Mouse (Mus musculus) neural tube, embryonic 12.5 days (tissue): ENCODE results near the gene Pclo. TPM values are rescaled to one million over a fixed set of nuclear protein-coding genes. Genes with fewer than 3 reads are reported as not detected.
"Not testable (repeated sequence)": the region's sequence is repeated elsewhere in the genome, so short reads cannot be mapped to it uniquely, and the experiment has no call there.

Source experiments
- ATAC-seq: fragments of 200-750 bp; cut with Nextera tagmentation; 2 replicates; pipeline ENCODE4 v1.8.0; 2017; ENCODE audit warnings: low read depth, mild to moderate bottlenecking, moderate TSS enrichment, moderate library complexity; ENCODE audit not compliant: low FRiP score
- H3K27ac ChIP-seq: fragments of 300-500 bp; sonication (generic); 2 replicates; pipeline ENCODE4 v1.5.1; 2016
- H3K27me3 ChIP-seq: fragments of 300-500 bp; sonication (generic); replicated peaks from 2 replicates; pipeline ENCODE4 v1.6.1; 2016; ENCODE audit warnings: mild to moderate bottlenecking
- H3K36me3 ChIP-seq: fragments of 300-500 bp; sonication (generic); 2 replicates; pipeline ENCODE4 v1.6.1; 2016; ENCODE audit warnings: mild to moderate bottlenecking
- H3K4me1 ChIP-seq: fragments of 300-500 bp; sonication (generic); 2 replicates; pipeline ENCODE4 v1.6.1; 2016
- H3K4me2 ChIP-seq: fragments of 300-500 bp; sonication (generic); replicated peaks from 2 replicates; pipeline ENCODE4 v1.6.1; 2016; ENCODE audit warnings: mild to moderate bottlenecking
- H3K4me3 ChIP-seq: fragments of 300-500 bp; sonication (generic); 2 replicates; pipeline ENCODE4 v1.5.1; 2016
- H3K9ac ChIP-seq: fragments of 300-500 bp; sonication (generic); 2 replicates; pipeline ENCODE4 v1.6.1; 2016; ENCODE audit warnings: mild to moderate bottlenecking
- H3K9me3 ChIP-seq: fragments of 300-500 bp; sonication (generic); 2 replicates; pipeline ENCODE4 v1.6.1; 2016; ENCODE audit warnings: mild to moderate bottlenecking
- WGBS: fragments of 180-500 bp; shearing (Covaris S2); methylation state at CpG from one replicate; pipeline ENCODE4 v1.1.7; 2016; 5-methylcytosine and 5-hydroxymethylcytosine counted together
- polyA plus RNA-seq: library from polyadenylated mRNA; unstranded; fragments of >200 nt; fragmentation: Nextera tagmentation; extraction: Ambion mirVana; gene quantifications from 2 replicates; pipeline ENCODE4 v1.2.1, GENCODE M21; 2016

Gene Pclo
- 5.0 and 5.1 TPM in 2 replicates for polyA plus RNA-seq

DNA sequence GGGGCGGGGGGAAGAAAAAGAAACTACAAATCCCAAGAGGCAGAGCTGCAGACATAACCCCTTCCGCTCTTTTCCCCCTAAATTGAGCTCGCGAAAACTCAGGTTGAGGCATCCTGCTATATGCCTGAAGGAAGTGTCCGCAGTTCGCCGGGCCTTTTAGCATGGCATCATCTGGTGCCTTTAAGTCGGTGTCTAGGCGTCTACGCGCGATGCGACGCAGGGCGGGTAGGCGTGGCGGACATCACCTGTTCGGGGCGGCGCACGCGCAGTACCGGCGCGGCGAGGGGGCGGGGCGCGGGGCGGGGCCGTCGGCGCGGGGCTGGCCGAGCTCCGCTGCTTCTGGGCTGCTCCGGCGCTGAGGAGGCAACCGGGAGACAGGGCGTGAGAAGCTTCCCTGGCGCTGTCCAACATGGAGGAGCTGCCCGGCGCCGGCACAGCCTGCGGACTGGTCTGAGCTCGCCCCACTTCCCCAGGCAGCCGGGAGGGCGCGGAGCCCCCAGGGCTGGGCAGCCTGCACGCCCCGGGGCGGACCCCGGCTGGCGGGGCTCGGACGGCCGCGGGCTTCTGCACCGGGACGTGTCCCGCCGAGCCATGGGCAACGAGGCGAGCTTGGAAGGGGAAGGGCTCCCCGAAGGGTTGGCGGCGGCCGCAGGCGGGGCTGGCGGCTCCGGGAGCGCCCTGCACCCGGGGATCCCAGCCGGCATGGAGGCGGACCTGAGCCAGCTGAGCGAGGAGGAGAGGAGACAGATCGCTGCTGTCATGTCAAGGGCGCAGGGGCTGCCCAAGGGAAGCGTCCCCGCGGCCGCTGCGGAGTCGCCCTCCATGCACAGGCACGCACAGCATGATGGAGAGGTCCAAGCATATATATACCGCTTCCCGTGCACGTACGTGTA, at the start of gene Pclo:
Gene Pclo (plus strand): TSS at position 288 of the 893 bp plus-strand sequence.
- peak within 1 kb of the TSS; percentile 87 for H3K4me3 ChIP-seq
- peak within 1 kb of the TSS; percentile 65 for H3K4me2 ChIP-seq
- peak within 1 kb of the TSS; percentile 95 for H3K27ac ChIP-seq
- H3K9ac ChIP-seq, result peak within 1 kb of the TSS; percentile 90
- H3K36me3 ChIP-seq, result no peaks in the 10 kb centered on the region
- no peaks in the 10 kb centered on the region for H3K4me1 ChIP-seq
- ATAC-seq, result peak; percentile 98
- H3K9me3 ChIP-seq, result no peaks in the 10 kb centered on the region
- WGBS, result under 1% methylated on average over 89 of the region's 89 CpGs
- H3K27me3 ChIP-seq, result no peaks in the 10 kb centered on the region

DNA sequence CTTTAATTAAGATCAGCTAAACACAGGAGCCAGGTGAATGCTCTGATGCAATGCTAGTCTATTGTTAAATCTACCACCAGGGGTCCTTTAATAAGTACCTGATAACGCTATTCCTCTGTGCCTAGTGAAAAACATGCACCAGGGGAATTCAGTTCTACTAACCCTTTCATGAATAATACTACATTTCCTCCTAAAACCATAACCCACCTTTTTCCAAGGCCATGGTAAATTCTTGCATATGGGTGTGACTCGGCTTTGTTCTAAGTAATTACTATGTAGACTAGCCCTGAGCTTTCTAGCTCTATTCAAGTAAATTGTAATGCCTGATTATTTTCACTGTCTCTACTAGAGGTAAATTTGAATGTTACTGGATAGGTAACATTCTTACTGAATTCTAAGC, 20.3 kb upstream of the Pclo start:
- not testable (repeated sequence) for H3K9ac ChIP-seq, H3K27me3 ChIP-seq, H3K4me2 ChIP-seq, H3K27ac ChIP-seq, H3K9me3 ChIP-seq, H3K36me3 ChIP-seq, H3K4me1 ChIP-seq, ATAC-seq, H3K4me3 ChIP-seq
- 67% methylated on average over 2 of the region's 2 CpGs for WGBS

DNA sequence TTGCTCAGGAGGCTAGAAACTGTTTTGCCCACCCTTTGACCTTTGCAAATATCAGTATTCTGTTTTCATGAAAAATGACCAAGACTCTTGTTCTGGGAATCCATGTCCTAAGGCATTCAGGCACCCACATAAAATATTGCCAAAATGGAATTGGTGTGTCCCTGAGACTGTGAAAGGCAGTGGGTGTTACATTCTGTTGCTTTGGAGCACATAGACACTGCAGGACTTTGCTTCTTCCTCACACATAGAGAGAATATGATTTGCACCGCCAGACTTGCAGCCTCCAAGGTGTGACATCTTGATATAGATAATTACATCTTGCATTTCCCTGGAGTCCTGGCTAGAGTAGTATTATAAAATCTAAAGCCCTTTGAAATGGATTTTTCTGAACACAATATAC, 6.2 kb upstream of the Pclo start:
- H3K9ac ChIP-seq, result no peak overlapping the region
- H3K4me1 ChIP-seq, result no peaks in the 10 kb centered on the region
- no peak overlapping the region for H3K4me3 ChIP-seq
- H3K27ac ChIP-seq, result no peak overlapping the region
- WGBS, result 67% methylated on average over 1 of the region's 1 CpGs
- no peaks in the 10 kb centered on the region for H3K9me3 ChIP-seq
- no peaks in the 10 kb centered on the region for H3K27me3 ChIP-seq
- H3K4me2 ChIP-seq, result no peak overlapping the region
- H3K36me3 ChIP-seq, result no peaks in the 10 kb centered on the region
- no peak for ATAC-seq

DNA sequence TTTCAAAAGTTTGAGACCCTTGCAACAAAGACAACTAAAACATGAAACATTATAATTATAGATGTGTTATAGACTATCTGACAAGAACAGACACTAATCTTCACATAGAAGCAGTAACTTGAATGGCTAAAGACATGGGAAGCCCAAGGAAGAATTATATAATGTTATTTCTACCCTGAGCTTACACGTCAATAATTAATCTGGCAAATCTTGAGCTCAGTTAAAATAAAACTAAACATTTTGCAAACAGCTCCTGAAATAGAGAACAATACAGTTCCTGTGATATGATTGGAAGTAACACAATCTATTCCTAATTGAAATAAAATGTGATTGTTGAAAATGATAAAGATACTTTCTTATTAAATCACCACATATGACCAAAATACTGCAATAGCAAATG, 5.1 kb upstream of the Pclo start:
- WGBS, result 89% methylated on average over 1 of the region's 1 CpGs
- Histone ChIP-seq H3K4me1 (no peaks in the 10 kb centered on the region), H3K27me3 (no peaks in the 10 kb centered on the region), H3K36me3 (no peaks in the 10 kb centered on the region), H3K9me3 (no peaks in the 10 kb centered on the region), H3K9ac (no peak overlapping the region), H3K4me3 (no peak overlapping the region), H3K4me2 (no peak overlapping the region), H3K27ac (no peak overlapping the region)
- no peak for ATAC-seq

DNA sequence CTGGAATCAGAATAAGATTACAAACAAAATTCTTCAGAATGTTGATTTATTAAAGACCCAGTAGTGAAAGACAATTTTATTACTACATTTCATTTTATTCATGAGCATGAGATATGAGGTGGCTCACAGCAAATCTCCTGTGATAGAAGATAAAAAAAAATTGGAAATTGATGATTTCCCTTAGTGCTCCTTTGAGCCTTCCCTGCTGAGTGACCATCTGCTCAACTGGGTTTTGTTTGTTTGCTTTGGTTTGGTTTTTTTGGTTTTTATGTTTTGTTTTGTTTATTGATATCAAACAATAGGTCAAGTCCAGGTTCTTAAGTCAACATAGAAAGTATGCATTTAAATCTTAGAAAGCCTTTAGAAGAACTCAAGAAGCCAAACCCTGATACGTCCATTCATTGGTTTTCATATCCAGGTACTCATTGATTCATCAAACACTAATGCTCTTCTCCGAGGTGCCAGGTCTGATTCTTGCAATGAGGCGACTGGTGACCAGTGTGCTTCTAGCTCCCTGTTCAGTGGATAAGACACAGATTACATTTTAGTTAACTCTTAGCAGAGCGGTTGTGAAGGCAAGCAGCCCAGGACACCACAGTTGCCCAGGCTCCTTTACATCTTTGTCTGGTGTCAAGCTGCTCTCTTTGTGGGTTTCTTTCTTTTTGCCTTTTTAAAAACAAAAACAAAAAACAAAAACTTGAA, 3.6 kb downstream of the Pclo start:
- no peak overlapping the region for H3K27ac ChIP-seq
- 75% methylated on average over 4 of the region's 4 CpGs for WGBS
- no peak overlapping the region for H3K4me3 ChIP-seq
- ATAC-seq, result no peak
- H3K4me2 ChIP-seq, result no peak overlapping the region
- peaks cover 10% of the 10 kb centered on the region; the same call in 1 of the 2 replicates for H3K36me3 ChIP-seq
- H3K27me3 ChIP-seq, result no peaks in the 10 kb centered on the region
- no peaks in the 10 kb centered on the region for H3K4me1 ChIP-seq
- H3K9ac ChIP-seq, result no peak overlapping the region
- H3K9me3 ChIP-seq, result no peaks in the 10 kb centered on the region

DNA sequence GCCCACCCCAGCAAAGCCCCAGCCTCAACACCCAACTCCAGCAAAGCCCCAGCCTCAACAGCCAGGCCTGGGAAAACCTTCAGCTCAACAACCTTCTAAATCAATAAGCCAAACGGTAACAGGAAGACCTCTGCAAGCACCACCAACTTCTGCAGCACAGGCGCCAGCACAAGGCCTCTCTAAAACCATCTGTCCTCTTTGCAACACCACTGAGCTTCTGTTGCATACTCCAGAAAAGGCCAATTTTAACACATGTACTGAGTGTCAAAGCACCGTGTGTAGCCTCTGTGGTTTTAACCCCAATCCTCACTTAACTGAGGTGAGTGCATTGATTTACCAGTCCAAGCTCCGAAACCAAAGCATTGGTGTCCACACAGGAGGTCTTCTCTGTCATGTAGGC, 7.3 kb downstream of the Pclo start:
- 83% methylated on average over 4 of the region's 4 CpGs for WGBS
- Histone ChIP-seq H3K9ac (no peak overlapping the region), H3K4me2 (no peak overlapping the region), H3K36me3 (peaks cover 10% of the 10 kb centered on the region; the same call in 1 of the 2 replicates), H3K4me3 (no peak overlapping the region), H3K27ac (no peak overlapping the region), H3K27me3 (no peaks in the 10 kb centered on the region), H3K4me1 (no peaks in the 10 kb centered on the region), H3K9me3 (no peaks in the 10 kb centered on the region)
- ATAC-seq, result no peak

DNA sequence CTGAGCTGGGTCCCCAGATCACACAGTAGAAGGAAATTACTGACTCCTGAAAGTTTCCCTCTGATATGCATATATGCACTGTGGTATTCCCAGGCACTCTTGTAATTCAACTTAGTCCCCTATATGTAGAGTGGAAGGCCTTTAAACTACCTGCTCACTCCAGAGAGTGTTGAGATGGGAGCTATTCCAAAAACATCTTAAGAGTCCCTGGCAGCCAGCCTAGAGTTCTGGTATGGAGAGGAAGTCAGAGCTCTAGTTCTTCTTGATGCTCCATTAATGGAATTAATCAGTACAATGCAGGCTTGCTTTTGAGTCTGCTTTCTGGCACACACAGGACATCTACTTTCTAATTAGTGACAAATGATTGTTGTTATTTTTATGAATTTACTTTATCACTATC, 11.3 kb downstream of the Pclo start:
- Histone ChIP-seq H3K36me3 (peaks cover 10% of the 10 kb centered on the region; the same call in 1 of the 2 replicates), H3K27ac (no peak overlapping the region), H3K4me1 (no peaks in the 10 kb centered on the region), H3K9ac (no peak overlapping the region), H3K4me2 (no peak overlapping the region), H3K4me3 (no peak overlapping the region), H3K27me3 (no peaks in the 10 kb centered on the region), H3K9me3 (no peaks in the 10 kb centered on the region)
- ATAC-seq, result no peak

DNA sequence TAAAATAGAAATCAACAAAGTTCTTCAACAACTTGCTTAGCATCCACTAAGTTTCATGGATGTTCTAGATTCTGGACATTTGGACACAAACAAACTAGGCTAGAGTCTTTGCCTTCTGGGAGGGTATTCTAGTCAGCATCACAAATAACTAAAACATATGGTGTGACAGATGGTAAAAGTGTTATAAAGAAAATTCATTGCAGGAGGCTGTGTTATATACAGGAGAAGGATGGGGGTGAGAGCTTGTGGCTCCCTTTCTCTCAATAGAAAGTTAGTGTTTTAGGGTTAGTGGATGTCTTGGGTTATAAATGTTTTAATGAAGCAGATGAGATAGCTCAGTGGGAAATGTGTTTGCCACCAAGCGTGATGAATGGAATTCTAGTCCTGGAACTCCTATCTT, 13.1 kb downstream of the Pclo start:
- no peak overlapping the region for H3K4me2 ChIP-seq
- no peaks in the 10 kb centered on the region for H3K4me1 ChIP-seq
- H3K27me3 ChIP-seq, result no peaks in the 10 kb centered on the region
- 34% methylated on average over 1 of the region's 1 CpGs for WGBS
- H3K9ac ChIP-seq, result no peak overlapping the region
- no peak overlapping the region for H3K4me3 ChIP-seq
- no peaks in the 10 kb centered on the region for H3K36me3 ChIP-seq
- no peak overlapping the region for H3K27ac ChIP-seq
- no peaks in the 10 kb centered on the region for H3K9me3 ChIP-seq
- ATAC-seq, result 0 out of 2 replicates have a peak, but pooled peaks have one; percentile 48

DNA sequence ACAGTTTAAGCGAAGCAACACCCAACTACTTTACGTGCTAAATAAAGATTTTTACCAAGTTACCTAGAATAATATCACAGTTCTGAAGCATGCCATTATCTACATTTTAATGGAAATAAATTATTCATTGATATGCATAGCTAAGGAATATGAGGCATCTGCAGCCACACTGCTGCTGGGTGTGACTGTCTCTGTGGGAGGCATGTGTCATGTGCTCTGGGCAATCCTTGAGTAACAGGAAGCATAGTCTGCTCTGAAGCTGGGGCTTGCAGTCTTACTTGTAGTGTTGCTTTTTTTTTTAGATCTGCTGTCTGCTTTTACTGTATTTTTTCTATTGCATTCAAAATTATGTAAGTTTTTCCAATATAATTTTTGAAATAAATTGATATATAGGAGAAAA, 17.2 kb downstream of the Pclo start:
- Histone ChIP-seq H3K27me3 (no peaks in the 10 kb centered on the region), H3K4me3 (no peak overlapping the region), H3K9ac (no peak overlapping the region), H3K9me3 (no peaks in the 10 kb centered on the region), H3K27ac (no peak overlapping the region), H3K36me3 (no peaks in the 10 kb centered on the region), H3K4me1 (no peaks in the 10 kb centered on the region), H3K4me2 (no peak overlapping the region)
- WGBS, result 91% methylated on average over 2 of the region's 2 CpGs
- ATAC-seq, result no peak

DNA sequence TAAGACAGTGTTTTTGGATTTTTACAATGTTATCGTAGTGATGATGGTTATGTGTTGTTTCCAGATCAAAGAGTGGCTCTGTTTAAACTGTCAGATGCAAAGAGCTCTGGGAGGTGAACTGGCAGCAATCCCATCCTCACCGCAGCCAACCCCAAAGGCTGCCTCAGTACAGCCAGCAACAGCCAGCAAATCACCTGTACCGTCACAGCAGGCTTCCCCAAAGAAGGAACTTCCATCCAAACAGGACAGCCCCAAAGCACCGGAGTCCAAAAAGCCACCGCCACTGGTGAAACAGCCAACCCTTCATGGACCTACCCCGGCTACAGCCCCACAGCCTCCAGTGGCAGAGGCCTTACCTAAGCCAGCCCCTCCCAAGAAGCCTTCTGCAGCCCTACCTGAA, 24.6 kb downstream of the Pclo start:
- H3K4me2 ChIP-seq, result no peak overlapping the region
- H3K9me3 ChIP-seq, result no peaks in the 10 kb centered on the region
- no peak overlapping the region for H3K27ac ChIP-seq
- H3K4me3 ChIP-seq, result no peak overlapping the region
- no peaks in the 10 kb centered on the region for H3K27me3 ChIP-seq
- H3K36me3 ChIP-seq, result peaks cover 6% of the 10 kb centered on the region; the same call in 1 of the 2 replicates
- no peak overlapping the region for H3K9ac ChIP-seq
- no peak for ATAC-seq
- 84% methylated on average over 6 of the region's 6 CpGs for WGBS
- no peaks in the 10 kb centered on the region for H3K4me1 ChIP-seq

DNA sequence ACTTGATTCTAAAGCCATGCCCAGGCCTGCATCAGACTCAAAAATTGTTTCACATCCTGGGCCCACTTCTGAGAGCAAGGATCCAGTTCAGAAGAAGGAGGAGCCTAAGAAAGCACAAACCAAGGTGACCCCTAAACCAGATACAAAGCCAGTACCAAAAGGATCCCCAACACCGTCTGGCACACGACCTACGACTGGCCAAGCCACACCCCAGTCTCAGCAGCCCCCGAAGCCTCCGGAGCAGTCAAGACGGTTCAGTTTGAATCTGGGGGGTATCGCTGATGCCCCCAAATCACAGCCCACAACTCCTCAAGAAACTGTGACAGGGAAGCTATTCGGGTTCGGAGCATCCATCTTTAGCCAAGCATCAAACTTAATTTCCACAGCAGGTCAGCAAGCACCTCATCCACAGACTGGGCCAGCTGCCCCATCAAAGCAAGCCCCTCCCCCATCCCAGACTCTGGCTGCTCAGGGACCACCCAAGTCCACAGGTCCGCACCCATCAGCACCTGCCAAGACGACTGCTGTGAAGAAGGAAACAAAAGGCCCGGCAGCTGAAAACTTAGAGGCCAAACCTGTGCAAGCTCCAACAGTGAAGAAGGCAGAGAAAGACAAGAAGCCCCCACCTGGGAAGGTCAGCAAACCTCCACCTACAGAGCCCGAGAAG, 25.4 kb downstream of the Pclo start:
- H3K4me2 ChIP-seq, result no peak overlapping the region
- no peaks in the 10 kb centered on the region for H3K4me1 ChIP-seq
- H3K9me3 ChIP-seq, result no peaks in the 10 kb centered on the region
- no peaks in the 10 kb centered on the region for H3K27me3 ChIP-seq
- WGBS, result 76% methylated on average over 13 of the region's 13 CpGs
- 0 out of 2 replicates have a peak, but pooled peaks have one; percentile 30 for ATAC-seq
- H3K4me3 ChIP-seq, result no peak overlapping the region
- no peak overlapping the region for H3K27ac ChIP-seq
- no peak overlapping the region for H3K9ac ChIP-seq
- peaks cover 6% of the 10 kb centered on the region; the same call in 1 of the 2 replicates for H3K36me3 ChIP-seq

DNA sequence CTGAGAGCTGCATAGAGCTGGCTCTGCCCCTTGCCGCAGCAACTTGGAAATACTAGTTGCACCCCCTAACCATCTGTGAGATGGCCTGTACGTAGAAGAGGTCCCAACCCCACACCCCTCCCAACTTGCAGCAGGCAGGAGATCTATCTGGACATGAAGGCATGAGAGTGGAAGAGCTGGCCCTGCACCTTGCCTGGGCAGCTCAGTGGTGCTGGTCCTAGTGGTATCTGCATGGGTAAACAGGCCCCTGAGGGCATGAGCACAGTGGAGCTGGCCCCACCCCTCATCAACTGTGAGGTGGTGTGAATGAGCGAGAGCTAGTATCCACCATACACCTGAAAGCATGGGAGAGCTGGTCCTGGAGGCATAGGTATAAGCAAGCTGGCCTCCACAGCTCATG, 60.9 kb downstream of the Pclo start:
- H3K4me1 ChIP-seq, result no peaks in the 10 kb centered on the region
- no peak overlapping the region for H3K27ac ChIP-seq
- no peaks in the 10 kb centered on the region for H3K27me3 ChIP-seq
- no peak overlapping the region for H3K9ac ChIP-seq
- H3K4me2 ChIP-seq, result no peak overlapping the region
- H3K9me3 ChIP-seq, result no peaks in the 10 kb centered on the region
- 93% methylated on average over 3 of the region's 3 CpGs for WGBS
- H3K36me3 ChIP-seq, result no peaks in the 10 kb centered on the region
- ATAC-seq, result no peak
- H3K4me3 ChIP-seq, result no peak overlapping the region
